Mouse (Mus musculus): ENCODE measurements around the gene Tex21. TPM values are rescaled to one million over a fixed set of nuclear protein-coding genes. Genes with fewer than 3 reads are reported as not detected.

The Tex21 gene
- total and polyA plus RNA-seq, 3 experiments, result 4.4 to 6.7 TPM; not detected in 1

GRCm38 (mm10) chr12:76244981-76245380, 1.6 kb downstream of the Tex21 start:
- Histone ChIP-seq H3K4me1 (ENCODE audit: control insufficient read depth in 1 of 2, insufficient read depth in 2 of 2, low read length in 2 of 2) (peaks cover 19 to 20% of the 10 kb centered on the region in 2 experiments), H3K27me3 (ENCODE audit: control insufficient read depth in 1 of 2, insufficient read depth in 2 of 2, low read length in 2 of 2) (no peaks in the 10 kb centered on the region), H3K79me2 (ENCODE audit: control insufficient read depth, insufficient read depth, low read length, poor library complexity) (peaks cover 1% of the 10 kb centered on the region; the same call in 1 of the 2 replicates), H3K9ac (ENCODE audit: control insufficient read depth, low read depth, low read length, poor library complexity, severe bottlenecking) (no peak overlapping the region), H3K36me3 (ENCODE audit: control insufficient read depth in 1 of 2, insufficient read depth in 2 of 2, low read length in 2 of 2) (peaks cover 0 to 22% of the 10 kb centered on the region in 2 experiments; a peak in 2 of 4 replicates), H3K4me3 (ENCODE audit: control insufficient read depth in 1 of 2, insufficient read depth in 1 of 2, low read depth in 2 of 2, low read length in 2 of 2) (no peak overlapping the region), H3K9me3 (replicated peaks; ENCODE audit: insufficient read depth, low read length) (no peaks in the 10 kb centered on the region), H3K27ac (ENCODE audit: control insufficient read depth, low read depth, low read length) (no peak overlapping the region)
- no peak for TF ChIP-seq NELFE (IDR thresholded peaks at IDR 0.05; ENCODE audit: low read depth, low read length)
- peak in 1 of 3 experiments; percentile 34; a peak in 2 of 6 replicates for TF ChIP-seq CTCF (IDR thresholded peaks at IDR 0.05 in 2 of 3, conservative IDR thresholded peaks at IDR 0.05 in 1 of 3; ENCODE audit: control insufficient read depth in 1 of 3, insufficient read depth in 1 of 3, low read depth in 2 of 3, low read length in 3 of 3, poor library complexity in 1 of 3, severe bottlenecking in 1 of 3)
- DNase-seq (ENCODE audit: low read depth, low spot score), result peak; percentile 55

GRCm38 (mm10) chr12:76241833-76242232, 4.7 kb downstream of the Tex21 start:
- H3K79me2 ChIP-seq (ENCODE audit: control insufficient read depth, insufficient read depth, low read length, poor library complexity), result peaks cover 4% of the 10 kb centered on the region; the same call in 1 of the 2 replicates
- peak overlapping the region; percentile 100 for H3K27ac ChIP-seq (ENCODE audit: control insufficient read depth, low read depth, low read length)
- H3K4me1 ChIP-seq (ENCODE audit: control insufficient read depth in 1 of 2, insufficient read depth in 2 of 2, low read length in 2 of 2), result peaks cover 31 to 40% of the 10 kb centered on the region in 2 experiments
- peak overlapping the region; percentile 77 for H3K9ac ChIP-seq (ENCODE audit: control insufficient read depth, low read depth, low read length, poor library complexity, severe bottlenecking)
- peak overlapping the region; percentile 40 to 45 for H3K4me3 ChIP-seq (ENCODE audit: control insufficient read depth in 1 of 2, insufficient read depth in 1 of 2, low read depth in 2 of 2, low read length in 2 of 2)
- peaks cover 0 to 39% of the 10 kb centered on the region in 2 experiments; a peak in 2 of 4 replicates for H3K36me3 ChIP-seq (ENCODE audit: control insufficient read depth in 1 of 2, insufficient read depth in 2 of 2, low read length in 2 of 2)
- no peaks in the 10 kb centered on the region for H3K9me3 ChIP-seq (replicated peaks; ENCODE audit: insufficient read depth, low read length)
- no peaks in the 10 kb centered on the region for H3K27me3 ChIP-seq (ENCODE audit: control insufficient read depth in 1 of 2, insufficient read depth in 2 of 2, low read length in 2 of 2)
- peak; percentile 22; the same call in 1 of the 2 replicates for TF ChIP-seq TCF12 (IDR thresholded peaks at IDR 0.05; ENCODE audit: low read depth, low read length)
- TF ChIP-seq EP300 (IDR thresholded peaks at IDR 0.05; ENCODE audit: low read depth in 1 of 2, low read length in 2 of 2), result peak in 1 of 2 experiments; percentile 24; a peak in 1 of 4 replicates
- TF ChIP-seq ZNF384 (IDR thresholded peaks at IDR 0.05; ENCODE audit: low read depth, low read length), result no peak
- peak; percentile 34; the same call in 1 of the 2 replicates for TF ChIP-seq GATA1 (IDR thresholded peaks at IDR 0.05; ENCODE audit: low read depth, low read length)
- TF ChIP-seq SIN3A (IDR thresholded peaks at IDR 0.05; ENCODE audit: low read length), result no peak
- no peak for TF ChIP-seq JUND (IDR thresholded peaks at IDR 0.05; ENCODE audit: low read depth, low read length)
- no peak for TF ChIP-seq POLR2AphosphoS2 (IDR thresholded peaks at IDR 0.05; ENCODE audit: low read length)
- 0 out of 2 replicates have a peak, but pooled peaks have one; percentile 14 for TF ChIP-seq MYC (IDR thresholded peaks at IDR 0.05; ENCODE audit: low read depth, low read length)
- TF ChIP-seq RCOR1 (IDR thresholded peaks at IDR 0.05; ENCODE audit: low read depth, low read length), result no peak; the same call in 1 of the 2 replicates
- TF ChIP-seq CHD1 (IDR thresholded peaks at IDR 0.05; ENCODE audit: low read depth, low read length), result no peak
- TF ChIP-seq ETS1 (IDR thresholded peaks at IDR 0.05; ENCODE audit: low read depth, low read length), result peak; percentile 29; the same call in 1 of the 2 replicates
- TF ChIP-seq MAX (IDR thresholded peaks at IDR 0.05; ENCODE audit: low read length), result no peak
- no peak for TF ChIP-seq MEF2A (IDR thresholded peaks at IDR 0.05; ENCODE audit: extremely low read depth, insufficient replicate concordance, low read depth, low read length, poor library complexity, severe bottlenecking)
- DNase-seq (ENCODE audit: low read depth, low spot score), result peak; percentile 54

Data from MEL (cell line).